Mouse (Mus musculus) forebrain, embryonic 15.5 days (tissue): ENCODE results near the gene Lzts2. TPM values are rescaled to one million over a fixed set of nuclear protein-coding genes. Genes with fewer than 3 reads are reported as not detected.
A peak's percentile ranks its signal among the peaks of the same experiment; 100 is the strongest.

Experiments
- ATAC-seq: fragments of 200-750 bp; cut with Nextera tagmentation; replicated peaks from 2 replicates; pipeline ENCODE4 v1.8.0; 2017; ENCODE audit warnings: mild to moderate bottlenecking, moderate TSS enrichment, moderate library complexity
- H3K27ac ChIP-seq: fragments of 300-500 bp; sonication (generic); replicated peaks from 2 replicates; pipeline ENCODE4 v1.5.1; 2015; ENCODE audit warnings: mild to moderate bottlenecking, inconsistent platforms
- H3K27me3 ChIP-seq: fragments of 300-500 bp; sonication (generic); 2 replicates; pipeline ENCODE4 v1.6.1; 2015; ENCODE audit warnings: inconsistent platforms
- H3K36me3 ChIP-seq: fragments of 300-500 bp; sonication (generic); 2 replicates; pipeline ENCODE4 v1.6.1; 2015; ENCODE audit warnings: mild to moderate bottlenecking, inconsistent platforms
- H3K4me1 ChIP-seq: fragments of 300-500 bp; sonication (generic); 2 replicates; pipeline ENCODE4 v1.6.1; 2015; ENCODE audit warnings: inconsistent platforms
- H3K4me2 ChIP-seq: fragments of 300-500 bp; sonication (generic); replicated peaks from 2 replicates; pipeline ENCODE4 v1.6.1; 2015; ENCODE audit warnings: mild to moderate bottlenecking, inconsistent platforms
- H3K4me3 ChIP-seq: fragments of 300-500 bp; sonication (generic); 2 replicates; pipeline ENCODE4 v1.5.1; 2015; ENCODE audit warnings: mild to moderate bottlenecking, inconsistent platforms
- H3K9ac ChIP-seq: fragments of 300-500 bp; sonication (generic); replicated peaks from 2 replicates; pipeline ENCODE4 v1.6.1; 2015; ENCODE audit warnings: mild to moderate bottlenecking, inconsistent platforms
- H3K9me3 ChIP-seq: fragments of 300-500 bp; sonication (generic); 2 replicates; pipeline ENCODE4 v1.6.1; 2016; ENCODE audit warnings: inconsistent platforms
- WGBS: fragments of 180-500 bp; shearing (Covaris S2); methylation state at CpG from one replicate; pipeline ENCODE4 v1.1.7; 2015; ENCODE audit warnings: mixed read lengths; 5-methylcytosine and 5-hydroxymethylcytosine counted together
- polyA plus RNA-seq: library from polyadenylated mRNA; unstranded; fragments of >200 nt; fragmentation: Nextera tagmentation; extraction: Ambion mirVana; gene quantifications from 2 replicates; pipeline ENCODE4 v1.2.1, GENCODE M21; 2015

The Lzts2 gene
- 25.7 and 27.7 TPM in 2 replicates for polyA plus RNA-seq

DNA sequence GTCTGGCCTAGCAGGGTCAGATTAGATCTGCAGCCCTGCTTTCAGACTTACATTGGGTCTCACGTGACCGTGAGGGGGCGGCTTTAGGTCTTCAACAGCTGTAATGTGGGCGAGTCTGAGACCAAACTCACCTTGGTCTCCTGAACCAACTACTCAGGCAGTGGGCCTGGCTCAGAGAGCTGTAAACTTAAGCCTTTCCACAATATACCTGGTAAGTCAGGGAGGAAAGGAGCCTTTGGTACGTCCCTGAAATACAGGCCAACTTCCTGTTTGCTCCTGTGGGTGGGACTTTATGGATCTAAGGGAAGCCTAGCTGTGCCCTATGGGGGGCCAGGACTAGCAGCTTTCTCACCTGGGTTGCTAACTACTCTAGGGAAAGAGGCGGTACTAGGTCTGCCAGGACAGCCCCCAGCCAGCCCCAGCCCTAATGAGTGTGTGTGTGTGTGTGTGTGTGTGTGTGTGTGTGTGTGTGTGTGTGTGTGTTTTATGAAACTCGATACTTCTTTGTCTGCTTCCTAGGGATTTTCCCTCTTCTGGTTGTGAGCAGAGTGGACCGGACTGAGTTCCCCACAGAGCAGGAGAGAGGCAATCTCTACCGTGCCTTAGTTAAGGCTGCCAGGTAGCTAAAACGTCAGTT is at the start of gene Lzts2:
Gene Lzts2, plus strand, starts transcription at position 80 of the 637 bp plus-strand sequence.
- peak within 1 kb of the TSS; percentile 99; the same call in 1 of the 2 replicates for H3K27ac ChIP-seq
- H3K4me3 ChIP-seq = peak within 1 kb of the TSS; percentile 85
- H3K9ac ChIP-seq = peak within 1 kb of the TSS; percentile 79; the same call in 1 of the 2 replicates
- H3K27me3 ChIP-seq = no peaks in the 10 kb centered on the region
- no peak for ATAC-seq
- WGBS = 11% methylated on average over 9 of the region's 10 CpGs
- H3K9me3 ChIP-seq = no peaks in the 10 kb centered on the region
- peak within 1 kb of the TSS; percentile 62 for H3K4me2 ChIP-seq
- H3K4me1 ChIP-seq = peaks cover 50% of the 10 kb centered on the region
- H3K36me3 ChIP-seq = peaks cover 23% of the 10 kb centered on the region

DNA sequence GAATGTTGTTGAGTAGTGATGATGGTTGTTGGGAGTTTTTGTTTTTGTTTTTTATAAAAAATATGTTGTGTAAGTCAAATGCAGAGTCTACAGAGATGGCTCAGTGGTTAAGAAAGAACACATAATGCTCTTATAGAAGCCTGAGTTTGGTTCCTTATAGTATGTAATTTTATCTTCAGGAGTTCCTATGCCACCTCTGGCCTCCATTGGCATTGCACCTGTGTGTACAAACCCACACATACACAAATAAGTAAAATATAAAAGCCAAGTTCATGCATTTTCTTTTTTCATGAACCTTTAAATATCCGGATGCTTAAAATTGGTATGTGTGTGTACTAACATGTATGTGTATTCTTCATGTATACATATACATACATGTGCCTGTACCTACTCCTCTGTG is 48.2 kb upstream of the Lzts2 start:
- no peak for ATAC-seq
- 100% methylated on average over 1 of the region's 1 CpGs for WGBS

DNA sequence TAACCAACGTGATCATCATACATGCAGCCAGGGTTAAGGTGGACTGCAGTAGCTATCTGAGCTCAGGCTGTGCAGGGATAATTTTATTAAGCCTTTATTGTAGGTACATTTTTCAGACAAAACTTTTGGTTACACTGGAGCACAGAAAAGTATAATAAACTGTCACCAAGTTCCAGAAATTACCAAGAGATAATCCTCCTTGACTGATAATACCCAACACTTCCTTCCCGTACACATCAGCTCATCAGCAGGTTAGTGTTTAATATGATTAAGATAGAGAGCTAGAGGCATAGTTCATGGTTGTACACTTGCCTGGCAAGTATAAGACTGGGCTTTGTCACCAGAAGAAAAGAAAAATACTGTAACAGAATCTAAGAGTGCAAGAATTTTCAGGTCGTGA is 45.9 kb upstream of the Lzts2 start:
- Histone ChIP-seq H3K27ac (no peak overlapping the region), H3K9ac (no peak overlapping the region), H3K4me1 (no peaks in the 10 kb centered on the region), H3K27me3 (no peaks in the 10 kb centered on the region), H3K4me2 (no peak overlapping the region), H3K4me3 (no peak overlapping the region), H3K9me3 (no peaks in the 10 kb centered on the region), H3K36me3 (peaks cover 89% of the 10 kb centered on the region)
- WGBS = 95% methylated on average over 3 of the region's 3 CpGs
- ATAC-seq = no peak

More for the DNA sequence above, 48.2 kb upstream of the Lzts2 start:
- Histone ChIP-seq H3K4me1 (no peaks in the 10 kb centered on the region), H3K9me3 (no peaks in the 10 kb centered on the region), H3K9ac (no peak overlapping the region), H3K27me3 (no peaks in the 10 kb centered on the region), H3K36me3 (peaks cover 78% of the 10 kb centered on the region), H3K4me2 (no peak overlapping the region), H3K4me3 (no peak overlapping the region), H3K27ac (no peak overlapping the region)

DNA sequence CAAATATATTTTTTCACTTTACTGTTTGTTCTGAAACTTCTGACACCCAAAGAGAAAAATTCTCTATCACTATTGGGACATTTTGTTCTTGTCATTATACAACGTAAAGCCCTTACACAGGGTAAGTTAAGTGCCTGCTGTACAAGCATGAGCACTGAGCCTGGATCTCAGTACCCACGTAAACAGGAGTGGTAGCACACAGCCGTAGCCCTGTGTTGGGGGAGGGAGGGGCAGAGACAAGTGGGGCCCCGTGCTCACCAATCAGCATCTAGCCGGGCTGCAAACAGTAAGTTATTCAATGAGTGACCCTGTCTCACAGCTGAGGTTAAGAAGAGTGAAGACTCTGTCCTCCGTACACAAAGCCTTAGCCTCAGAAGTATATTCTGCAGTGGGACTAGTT is 37.6 kb upstream of the Lzts2 start:
- 85% methylated on average over 6 of the region's 6 CpGs for WGBS
- Histone ChIP-seq H3K36me3 (peaks cover 91% of the 10 kb centered on the region), H3K4me3 (no peak overlapping the region), H3K27ac (no peak overlapping the region), H3K27me3 (no peaks in the 10 kb centered on the region), H3K9ac (no peak overlapping the region), H3K9me3 (no peaks in the 10 kb centered on the region), H3K4me2 (no peak overlapping the region), H3K4me1 (no peaks in the 10 kb centered on the region)
- ATAC-seq = no peak

DNA sequence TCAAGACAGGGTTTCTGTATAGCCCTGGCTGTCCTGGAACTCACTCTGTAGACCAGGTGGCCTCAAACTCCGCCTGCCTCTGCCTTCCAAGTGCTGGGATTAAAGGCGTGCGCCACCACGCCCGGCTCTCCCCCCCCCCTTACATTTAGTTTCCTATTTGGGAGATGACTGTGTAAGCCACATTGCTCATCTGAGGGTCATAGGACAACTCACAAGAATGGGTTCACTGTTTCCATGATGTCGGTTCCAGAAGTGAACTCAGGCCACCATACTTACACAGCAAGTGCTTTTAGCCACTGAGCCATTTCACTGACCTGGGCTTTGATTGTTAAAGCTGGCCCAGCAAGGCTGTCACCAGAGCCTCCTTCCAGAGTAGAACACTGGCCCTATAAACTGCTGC is 37.1 kb upstream of the Lzts2 start:
- Histone ChIP-seq H3K27me3 (no peaks in the 10 kb centered on the region), H3K4me1 (no peaks in the 10 kb centered on the region), H3K9ac (no peak overlapping the region), H3K36me3 (peaks cover 90% of the 10 kb centered on the region), H3K4me3 (no peak overlapping the region), H3K4me2 (no peak overlapping the region), H3K9me3 (no peaks in the 10 kb centered on the region), H3K27ac (no peak overlapping the region)
- WGBS = 93% methylated on average over 6 of the region's 6 CpGs
- ATAC-seq = no peak

DNA sequence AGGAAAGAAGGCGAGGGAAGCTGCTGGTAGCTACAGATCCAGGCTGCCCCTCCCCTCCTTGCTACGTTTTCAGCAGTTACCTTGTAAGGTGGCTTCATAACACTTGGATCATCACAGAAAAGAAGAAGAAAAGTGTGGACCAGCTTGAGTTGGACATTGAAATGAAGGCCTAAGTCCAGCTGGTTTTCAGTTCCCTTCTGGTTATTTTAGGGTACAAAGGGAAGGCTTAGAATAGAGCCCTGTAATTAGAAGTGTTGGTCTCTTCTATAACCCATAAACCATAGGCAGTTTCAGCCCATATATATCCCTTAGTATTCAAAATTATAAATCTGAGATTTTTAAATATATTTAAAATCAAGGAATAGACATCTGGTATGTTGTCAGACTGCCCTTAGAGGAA is 33.4 kb upstream of the Lzts2 start:
- H3K27ac ChIP-seq = no peak overlapping the region
- H3K4me1 ChIP-seq = no peaks in the 10 kb centered on the region
- no peaks in the 10 kb centered on the region for H3K27me3 ChIP-seq
- WGBS = 100% methylated on average over 2 of the region's 2 CpGs
- H3K4me2 ChIP-seq = no peak overlapping the region
- H3K9me3 ChIP-seq = no peaks in the 10 kb centered on the region
- no peak overlapping the region for H3K4me3 ChIP-seq
- ATAC-seq = no peak
- no peak overlapping the region for H3K9ac ChIP-seq
- H3K36me3 ChIP-seq = peaks cover 54% of the 10 kb centered on the region

DNA sequence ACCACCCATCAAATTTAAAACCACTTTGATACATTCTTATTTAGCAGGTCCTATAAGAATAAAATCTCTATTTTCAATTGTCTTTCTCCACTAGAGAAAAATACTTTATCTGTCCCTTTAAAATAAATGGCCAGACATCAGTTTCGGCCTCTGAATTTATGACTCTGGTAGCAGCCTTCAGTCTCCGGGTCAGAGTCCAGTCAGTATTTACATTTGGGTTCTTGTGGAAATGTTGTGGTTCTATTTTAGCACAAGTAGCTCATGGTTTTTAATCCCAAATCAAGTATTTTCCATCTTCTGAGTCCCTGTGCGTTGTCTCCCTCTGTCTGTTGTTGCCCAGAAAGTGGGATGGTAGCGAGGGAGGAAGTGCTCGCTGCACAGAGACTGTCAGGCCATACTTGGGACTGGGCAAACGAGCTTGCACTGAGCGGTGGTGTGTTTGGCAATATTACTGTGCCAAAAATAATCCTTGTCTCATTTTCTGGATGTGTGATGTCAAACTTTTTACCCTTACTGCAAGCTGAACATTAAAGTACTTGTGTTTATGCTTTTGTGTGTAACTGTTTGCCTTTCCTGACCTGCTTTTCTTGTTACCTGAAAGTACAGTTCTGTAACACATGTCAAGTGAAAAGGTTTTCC is 31.6 kb upstream of the Lzts2 start:
- Histone ChIP-seq H3K27ac (no peak overlapping the region), H3K4me1 (peaks cover 8% of the 10 kb centered on the region), H3K4me2 (no peak overlapping the region), H3K36me3 (peaks cover 37% of the 10 kb centered on the region), H3K9me3 (no peaks in the 10 kb centered on the region), H3K9ac (no peak overlapping the region), H3K27me3 (no peaks in the 10 kb centered on the region), H3K4me3 (no peak overlapping the region)
- 84% methylated on average over 7 of the region's 7 CpGs for WGBS
- no peak for ATAC-seq

DNA sequence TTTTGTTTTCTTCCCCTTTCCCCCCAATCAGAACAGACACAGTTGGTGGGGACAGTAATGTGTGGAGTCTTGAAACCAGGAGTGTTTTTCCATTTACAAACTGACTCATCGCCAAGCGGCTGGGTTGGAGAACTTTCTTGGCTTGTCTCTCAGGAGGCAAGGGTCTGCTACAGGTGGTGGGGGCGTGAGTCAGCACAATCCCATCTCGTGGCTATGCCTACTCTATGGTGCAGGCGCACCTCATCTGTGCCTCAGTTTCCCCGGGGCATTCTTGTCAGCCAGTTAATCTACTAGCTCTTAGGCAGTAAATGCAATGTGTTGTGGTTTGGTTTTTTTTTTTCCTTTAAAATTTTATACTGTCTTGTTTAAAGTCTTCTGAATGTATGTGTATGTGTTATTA is 30.8 kb upstream of the Lzts2 start:
- Histone ChIP-seq H3K4me2 (no peak overlapping the region), H3K4me3 (no peak overlapping the region), H3K27me3 (no peaks in the 10 kb centered on the region), H3K9ac (no peak overlapping the region), H3K9me3 (no peaks in the 10 kb centered on the region), H3K36me3 (peaks cover 30% of the 10 kb centered on the region), H3K4me1 (peaks cover 14% of the 10 kb centered on the region), H3K27ac (no peak overlapping the region)
- ATAC-seq = no peak
- 91% methylated on average over 6 of the region's 6 CpGs for WGBS

DNA sequence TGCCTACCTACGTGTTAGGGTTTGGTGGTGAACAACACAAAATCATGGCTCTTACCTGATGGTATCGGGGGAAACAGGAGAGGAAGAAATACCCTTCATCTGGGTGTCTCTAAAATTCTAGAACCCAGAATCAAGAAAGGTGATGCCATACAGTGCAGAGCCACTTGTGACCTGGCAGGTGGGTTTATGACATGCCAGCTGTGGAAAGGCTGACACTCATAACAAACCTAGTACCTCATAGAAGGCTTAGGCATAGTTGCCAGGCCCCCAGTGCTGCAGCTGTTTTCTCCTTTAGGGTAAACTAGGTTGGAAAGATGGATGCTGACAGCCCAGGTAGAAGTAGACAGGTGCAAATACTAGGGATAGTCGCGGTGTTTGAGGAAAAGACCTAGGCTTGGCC is 29.8 kb upstream of the Lzts2 start:
- WGBS = 91% methylated on average over 4 of the region's 4 CpGs
- no peak for ATAC-seq
- Histone ChIP-seq H3K4me2 (no peak overlapping the region), H3K27me3 (no peaks in the 10 kb centered on the region), H3K27ac (no peak overlapping the region), H3K9ac (no peak overlapping the region), H3K4me3 (no peak overlapping the region), H3K36me3 (peaks cover 21% of the 10 kb centered on the region), H3K9me3 (no peaks in the 10 kb centered on the region), H3K4me1 (peaks cover 19% of the 10 kb centered on the region)

DNA sequence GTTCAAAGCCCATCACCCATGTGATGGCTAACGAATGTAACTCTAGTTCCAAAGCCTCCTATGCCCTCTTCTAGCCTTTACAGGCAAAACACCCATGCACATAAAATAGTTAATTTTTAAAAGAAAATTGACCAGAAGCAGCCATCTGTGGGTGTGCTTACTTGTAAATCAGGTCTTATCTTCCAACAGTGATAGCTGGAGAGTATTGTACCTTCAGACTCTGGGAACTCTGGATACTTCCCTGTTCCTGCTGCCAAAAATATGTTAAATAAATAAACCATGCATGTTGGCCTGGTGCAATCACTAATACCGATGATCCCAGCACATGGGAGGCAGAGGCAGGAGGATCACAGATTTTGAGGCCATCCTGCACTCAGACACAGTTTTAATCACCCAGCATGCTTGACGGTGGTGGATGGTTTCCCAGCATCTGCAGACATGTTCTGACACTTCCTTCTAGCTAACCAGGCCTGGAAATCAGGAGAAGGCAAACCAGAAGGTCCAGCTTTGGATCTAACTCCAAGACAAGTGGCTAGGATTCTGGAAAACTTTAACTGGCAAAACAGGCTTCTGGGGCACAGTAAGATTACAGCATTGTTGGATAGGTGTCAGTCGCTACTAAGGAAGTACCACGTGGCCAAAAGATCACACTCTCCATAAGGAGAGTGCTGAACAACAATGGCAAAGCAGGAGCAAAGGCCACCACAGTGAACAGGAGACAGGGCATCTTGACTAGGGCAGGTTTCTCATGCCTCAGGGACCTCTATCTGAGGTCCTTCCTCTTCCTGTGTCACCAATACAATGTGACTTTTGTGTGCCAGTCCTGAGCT is 28.8 kb upstream of the Lzts2 start:
- Histone ChIP-seq H3K27ac (no peak overlapping the region), H3K36me3 (peaks cover 13% of the 10 kb centered on the region), H3K9me3 (no peaks in the 10 kb centered on the region), H3K9ac (no peak overlapping the region), H3K27me3 (no peaks in the 10 kb centered on the region), H3K4me3 (no peak overlapping the region), H3K4me2 (no peak overlapping the region), H3K4me1 (peaks cover 27% of the 10 kb centered on the region)
- no peak for ATAC-seq
- WGBS = 77% methylated on average over 5 of the region's 5 CpGs

DNA sequence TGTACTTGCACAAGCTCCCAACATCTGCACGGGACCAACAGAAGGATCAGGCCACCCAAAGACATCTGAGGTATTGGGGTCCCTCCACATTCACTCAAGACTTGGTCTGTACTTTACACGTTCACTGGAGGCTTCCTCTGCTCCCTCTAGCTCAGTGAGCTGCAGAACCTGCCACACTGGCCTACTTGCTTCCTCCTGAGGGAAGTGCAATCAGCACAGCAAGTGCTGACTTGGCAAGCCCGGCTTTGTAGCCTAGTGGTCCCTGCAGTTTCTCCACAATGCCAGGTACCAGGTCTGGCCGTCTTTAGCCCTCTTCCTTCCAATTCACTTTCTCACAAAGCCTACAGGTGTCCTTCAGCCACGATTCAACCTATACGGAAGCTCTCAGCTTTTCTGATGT is 27.2 kb upstream of the Lzts2 start:
- Histone ChIP-seq H3K4me1 (peaks cover 42% of the 10 kb centered on the region), H3K27me3 (no peaks in the 10 kb centered on the region), H3K9ac (no peak overlapping the region), H3K4me3 (no peak overlapping the region), H3K27ac (peak overlapping the region; percentile 12; the same call in 1 of the 2 replicates), H3K4me2 (no peak overlapping the region), H3K36me3 (peaks cover under 1% of the 10 kb centered on the region), H3K9me3 (no peaks in the 10 kb centered on the region)
- 76% methylated on average over 6 of the region's 6 CpGs for WGBS
- no peak for ATAC-seq

DNA sequence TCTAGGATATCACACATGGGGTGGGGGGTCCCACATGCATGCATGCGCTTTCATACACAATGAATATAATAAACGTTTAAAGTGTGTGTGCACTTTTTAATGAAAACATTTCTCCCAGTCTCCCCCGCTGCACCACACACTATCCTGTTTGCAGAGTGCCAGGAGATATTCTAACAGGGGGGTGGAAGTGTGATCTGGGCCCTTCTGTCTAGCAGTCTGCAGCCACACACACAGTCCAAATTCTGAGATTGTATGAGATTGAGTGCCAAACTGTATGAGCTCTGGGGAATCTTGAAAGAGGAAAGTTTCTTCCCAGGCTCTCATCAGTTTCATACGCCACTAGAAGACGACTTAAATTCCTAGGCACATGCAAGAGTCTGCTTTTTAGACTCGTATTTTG is 26.4 kb upstream of the Lzts2 start:
- peak; percentile 59 for ATAC-seq
- H3K36me3 ChIP-seq = no peaks in the 10 kb centered on the region; the same call in 1 of the 2 replicates
- WGBS = 52% methylated on average over 6 of the region's 6 CpGs
- H3K9ac ChIP-seq = no peak overlapping the region
- no peaks in the 10 kb centered on the region for H3K27me3 ChIP-seq
- H3K4me3 ChIP-seq = no peak overlapping the region
- H3K4me1 ChIP-seq = peaks cover 42% of the 10 kb centered on the region
- no peak overlapping the region for H3K4me2 ChIP-seq
- peak overlapping the region; percentile 67; the same call in 1 of the 2 replicates for H3K27ac ChIP-seq
- no peaks in the 10 kb centered on the region for H3K9me3 ChIP-seq
